Mouse (Mus musculus) limb, embryonic 12.5 days (tissue): ENCODE data around the gene Chaf1a. TPM values are rescaled to one million over a fixed set of nuclear protein-coding genes. Genes with fewer than 3 reads are reported as not detected.
A peak's percentile ranks its signal among the peaks of the same experiment; 100 is the strongest.
"Not testable (repeated sequence)": the region's sequence is repeated elsewhere in the genome, so short reads cannot be mapped to it uniquely, and the experiment has no call there.

Experiments used
- ATAC-seq: fragments of 200-750 bp; cut with Nextera tagmentation; 2 replicates; pipeline ENCODE4 v1.8.0; 2017; ENCODE audit warnings: low read depth, moderate TSS enrichment; ENCODE audit not compliant: insufficient number of reproducible peaks, insufficient read depth, low FRiP score, low TSS enrichment
- H3K27ac ChIP-seq: fragments of 300-500 bp; sonication (generic); 2 replicates; pipeline ENCODE4 v1.5.1; 2016; ENCODE audit warnings: mild to moderate bottlenecking, moderate library complexity
- H3K27me3 ChIP-seq: fragments of 300-500 bp; sonication (generic); 2 replicates; pipeline ENCODE4 v1.6.1; 2016; ENCODE audit warnings: mild to moderate bottlenecking, moderate library complexity
- H3K36me3 ChIP-seq: fragments of 300-500 bp; sonication (generic); 2 replicates; pipeline ENCODE4 v1.6.1; 2016; ENCODE audit warnings: mild to moderate bottlenecking, moderate library complexity
- H3K4me1 ChIP-seq: fragments of 300-500 bp; sonication (generic); replicated peaks from 2 replicates; pipeline ENCODE4 v1.6.1; 2016
- H3K4me2 ChIP-seq: fragments of 300-500 bp; sonication (generic); 2 replicates; pipeline ENCODE4 v1.6.1; 2016; ENCODE audit warnings: mild to moderate bottlenecking, moderate library complexity
- H3K4me3 ChIP-seq: fragments of 300-500 bp; sonication (generic); replicated peaks from 2 replicates; pipeline ENCODE4 v1.5.1; 2016; ENCODE audit warnings: mild to moderate bottlenecking
- H3K9ac ChIP-seq: fragments of 300-500 bp; sonication (generic); replicated peaks from 2 replicates; pipeline ENCODE4 v1.6.1; 2016; ENCODE audit warnings: mild to moderate bottlenecking, moderate library complexity
- H3K9me3 ChIP-seq: fragments of 300-500 bp; sonication (generic); 2 replicates; pipeline ENCODE4 v1.6.1; 2016; ENCODE audit warnings: mild to moderate bottlenecking, moderate library complexity
- WGBS: fragments of 180-500 bp; shearing (Covaris S2); methylation state at CpG from one replicate; pipeline ENCODE4 v1.1.7; 2016; 5-methylcytosine and 5-hydroxymethylcytosine counted together
- polyA plus RNA-seq: library from polyadenylated mRNA; unstranded; fragments of >200 nt; fragmentation: Nextera tagmentation; extraction: Ambion mirVana; gene quantifications from 2 replicates; pipeline ENCODE4 v1.2.1, GENCODE M21; 2016

Gene Chaf1a
- polyA plus RNA-seq, 1 experiment from 2014 or later = 51.2 TPM

GRCm38 (mm10) chr17:56074827-56075208, 34.6 kb downstream of the Chaf1a start, which contains the start of gene Ubxn6:
Gene Ubxn6, minus strand, starts transcription at chr17:56075028.
- H3K9me3 ChIP-seq = no peaks in the 10 kb centered on the region
- peaks cover 33% of the 10 kb centered on the region for H3K36me3 ChIP-seq
- under 1% methylated on average over 35 of the region's 35 CpGs for WGBS
- no peaks in the 10 kb centered on the region for H3K27me3 ChIP-seq
- H3K4me3 ChIP-seq = peak within 1 kb of the TSS; percentile 84
- peaks cover 17% of the 10 kb centered on the region for H3K4me1 ChIP-seq
- H3K4me2 ChIP-seq = peak within 1 kb of the TSS; percentile 69
- H3K9ac ChIP-seq = peak within 1 kb of the TSS; percentile 80
- H3K27ac ChIP-seq = peak within 1 kb of the TSS; percentile 95
- peak; percentile 18 for ATAC-seq

DNA sequence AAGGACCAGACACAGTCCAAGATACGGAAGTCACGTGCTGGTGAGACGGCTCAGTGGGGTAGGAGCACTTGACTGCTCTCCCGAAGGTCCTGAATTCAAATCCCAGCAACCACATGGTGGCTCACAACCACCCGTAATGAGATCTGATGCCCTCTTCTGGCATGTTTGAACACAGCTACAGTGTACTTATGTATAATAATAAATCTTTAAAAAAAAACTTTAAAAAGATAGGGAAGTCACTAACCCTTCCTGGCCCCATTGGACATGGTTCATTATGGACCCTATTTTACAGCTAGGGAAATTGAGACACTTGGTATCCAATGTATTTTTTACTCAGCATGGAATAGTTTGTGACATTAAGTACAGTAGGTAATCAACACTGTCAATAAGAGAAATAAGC, 37.3 kb downstream of the Chaf1a start:
- Histone ChIP-seq H3K9me3 (no peaks in the 10 kb centered on the region), H3K4me2 (no peak overlapping the region), H3K9ac (no peak overlapping the region), H3K27me3 (no peaks in the 10 kb centered on the region), H3K4me1 (peaks cover 41% of the 10 kb centered on the region), H3K4me3 (no peak overlapping the region), H3K36me3 (peaks cover 13% of the 10 kb centered on the region), H3K27ac (no peak overlapping the region)
- ATAC-seq = no peak
- 89% methylated on average over 5 of the region's 5 CpGs for WGBS

DNA sequence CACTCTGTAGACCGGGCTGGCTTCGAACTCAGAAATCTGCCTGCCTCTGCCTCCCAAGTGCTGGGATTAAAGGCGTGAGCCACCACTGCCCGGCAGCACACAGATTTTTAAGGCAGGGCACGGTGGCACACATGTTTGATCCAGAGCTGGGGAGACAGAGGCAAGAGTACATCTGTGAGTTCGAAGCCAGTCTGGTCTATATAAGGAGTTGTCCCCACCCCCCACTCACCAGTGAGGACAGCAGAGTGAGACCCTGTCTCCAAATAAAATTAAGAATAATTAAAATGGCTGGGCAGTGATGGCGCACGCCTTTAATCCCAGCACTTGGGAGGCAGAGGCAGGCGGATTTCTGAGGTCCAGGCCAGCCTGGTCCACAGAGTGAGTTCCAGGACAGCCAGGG, 38.1 kb downstream of the Chaf1a start:
- Histone ChIP-seq H3K4me3 (peak overlapping the region; percentile 92; the same call in 1 of the 2 replicates), H3K4me2 (peak overlapping the region; percentile 44), H3K27ac (0 out of 2 replicates have a peak overlapping the region, but pooled peaks have one; percentile 30), H3K36me3 (peaks cover 15% of the 10 kb centered on the region), H3K4me1 (peaks cover 41% of the 10 kb centered on the region)
- not testable (repeated sequence) for ATAC-seq, H3K9ac ChIP-seq, H3K27me3 ChIP-seq, H3K9me3 ChIP-seq
- 63% methylated on average over 9 of the region's 9 CpGs for WGBS

- ATAC-seq = peak; percentile 94
- under 1% methylated on average over 61 of the region's 61 CpGs for WGBS
- H3K27me3 ChIP-seq = no peaks in the 10 kb centered on the region
Observed at GRCm38 (mm10) chr17:56078880-56079795, 38.9 kb downstream of the Chaf1a start, which contains the start of gene Hdgfl2. Gene Hdgfl2, plus strand, starts transcription at chr17:56079634.

GRCm38 (mm10) chr17:56079921-56080320, 39.7 kb downstream of the Chaf1a start:
- Histone ChIP-seq H3K27ac (peak overlapping the region; percentile 69), H3K4me2 (peak overlapping the region; percentile 89), H3K36me3 (peaks cover 24% of the 10 kb centered on the region), H3K9ac (peak overlapping the region; percentile 86), H3K27me3 (no peaks in the 10 kb centered on the region), H3K9me3 (no peaks in the 10 kb centered on the region), H3K4me3 (peak overlapping the region; percentile 92), H3K4me1 (peaks cover 32% of the 10 kb centered on the region)
- 3% methylated on average over 11 of the region's 11 CpGs for WGBS
- no peak for ATAC-seq

More at GRCm38 (mm10) chr17:56078880-56079795, 38.9 kb downstream of the Chaf1a start, which contains the start of gene Hdgfl2:
- H3K9ac ChIP-seq = peak within 1 kb of the TSS; percentile 86
- no peaks in the 10 kb centered on the region for H3K9me3 ChIP-seq
- H3K27ac ChIP-seq = peak within 1 kb of the TSS; percentile 69
- H3K36me3 ChIP-seq = peaks cover 20% of the 10 kb centered on the region
- peak within 1 kb of the TSS; percentile 92 for H3K4me3 ChIP-seq
- H3K4me2 ChIP-seq = peak within 1 kb of the TSS; percentile 89
- H3K4me1 ChIP-seq = peaks cover 33% of the 10 kb centered on the region

GRCm38 (mm10) chr17:56080781-56081585, 40.7 kb downstream of the Chaf1a start:
- Histone ChIP-seq H3K27me3 (no peaks in the 10 kb centered on the region), H3K9ac (peak overlapping the region; percentile 86), H3K4me1 (peaks cover 25% of the 10 kb centered on the region), H3K4me3 (peak overlapping the region; percentile 92), H3K9me3 (no peaks in the 10 kb centered on the region), H3K36me3 (peaks cover 35% of the 10 kb centered on the region), H3K4me2 (peak overlapping the region; percentile 89), H3K27ac (peak overlapping the region; percentile 47; the same call in 1 of the 2 replicates)
- peak; percentile 26 for ATAC-seq
- WGBS = 8% methylated on average over 8 of the region's 8 CpGs

DNA sequence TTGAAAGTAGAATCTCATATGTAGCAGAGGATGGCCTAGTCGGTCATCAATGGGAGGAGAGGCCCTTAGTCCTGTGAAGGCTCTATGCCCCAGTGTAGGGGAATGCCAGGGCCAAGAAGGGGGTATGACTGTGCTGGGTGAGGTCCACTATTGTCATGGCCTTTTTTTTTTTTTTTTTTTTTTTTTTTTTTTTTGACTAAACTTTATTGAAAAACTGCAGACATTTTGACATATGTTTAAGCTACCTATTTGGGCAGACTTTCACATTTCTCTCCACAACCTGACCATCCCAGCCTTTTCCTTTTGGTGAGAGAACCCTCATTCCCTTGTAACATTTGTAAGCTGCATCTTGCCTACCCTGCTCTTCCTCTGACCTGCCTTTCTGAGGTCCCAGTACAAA, 52.1 kb downstream of the Chaf1a start:
- 94% methylated on average over 1 of the region's 1 CpGs for WGBS
- peaks cover 84% of the 10 kb centered on the region for H3K36me3 ChIP-seq

GRCm38 (mm10) chr17:56092794-56093193, 52.6 kb downstream of the Chaf1a start:
- Histone ChIP-seq H3K9me3 (no peaks in the 10 kb centered on the region), H3K27ac (no peak overlapping the region), H3K9ac (no peak overlapping the region), H3K4me2 (no peak overlapping the region), H3K4me3 (no peak overlapping the region), H3K4me1 (no peaks in the 10 kb centered on the region), H3K27me3 (no peaks in the 10 kb centered on the region), H3K36me3 (peaks cover 84% of the 10 kb centered on the region)
- 88% methylated on average over 1 of the region's 1 CpGs for WGBS
- ATAC-seq = no peak

More for the DNA sequence above, 52.1 kb downstream of the Chaf1a start:
- no peaks in the 10 kb centered on the region for H3K9me3 ChIP-seq
- H3K27me3 ChIP-seq = no peaks in the 10 kb centered on the region
- H3K4me2 ChIP-seq = no peak overlapping the region
- no peak overlapping the region for H3K27ac ChIP-seq
- no peaks in the 10 kb centered on the region for H3K4me1 ChIP-seq
- no peak overlapping the region for H3K9ac ChIP-seq
- H3K4me3 ChIP-seq = no peak overlapping the region
- ATAC-seq = no peak

DNA sequence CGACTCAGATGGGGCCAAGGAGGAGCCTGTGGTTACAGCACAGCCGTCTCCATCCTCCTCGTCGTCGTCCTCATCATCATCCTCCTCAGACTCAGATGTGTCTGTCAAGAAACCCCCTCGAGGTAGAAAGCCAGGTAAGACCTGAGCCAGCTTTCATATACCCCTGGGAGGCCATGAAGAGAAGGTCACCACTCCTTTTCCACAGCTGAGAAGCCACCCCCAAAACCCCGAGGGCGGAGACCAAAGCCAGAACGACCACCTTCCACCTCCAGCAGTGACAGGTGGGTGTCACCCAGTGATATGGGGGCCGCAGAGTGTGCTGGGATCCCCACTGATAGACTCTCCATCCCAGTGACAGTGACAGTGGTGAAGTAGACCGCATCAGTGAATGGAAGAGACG, 56.6 kb downstream of the Chaf1a start:
- Histone ChIP-seq H3K27me3 (no peaks in the 10 kb centered on the region), H3K27ac (no peak overlapping the region), H3K36me3 (peaks cover 90% of the 10 kb centered on the region), H3K9me3 (no peaks in the 10 kb centered on the region), H3K4me2 (no peak overlapping the region), H3K4me3 (no peak overlapping the region), H3K4me1 (no peaks in the 10 kb centered on the region), H3K9ac (no peak overlapping the region)
- ATAC-seq = 0 out of 2 replicates have a peak, but pooled peaks have one; percentile 12
- WGBS = 92% methylated on average over 12 of the region's 12 CpGs

- Histone ChIP-seq H3K9ac (no peak overlapping the region), H3K36me3 (peaks cover 95% of the 10 kb centered on the region), H3K9me3 (no peaks in the 10 kb centered on the region), H3K4me1 (no peaks in the 10 kb centered on the region), H3K27me3 (no peaks in the 10 kb centered on the region), H3K27ac (no peak overlapping the region), H3K4me2 (no peak overlapping the region), H3K4me3 (no peak overlapping the region)
- WGBS = 87% methylated on average over 8 of the region's 8 CpGs
- no peak for ATAC-seq
Observed at GRCm38 (mm10) chr17:56098180-56098579, 57.9 kb downstream of the Chaf1a start.
